Comparison of ENCODE assay signal across 8 mouse cellular contexts in the genomic region with DNA sequence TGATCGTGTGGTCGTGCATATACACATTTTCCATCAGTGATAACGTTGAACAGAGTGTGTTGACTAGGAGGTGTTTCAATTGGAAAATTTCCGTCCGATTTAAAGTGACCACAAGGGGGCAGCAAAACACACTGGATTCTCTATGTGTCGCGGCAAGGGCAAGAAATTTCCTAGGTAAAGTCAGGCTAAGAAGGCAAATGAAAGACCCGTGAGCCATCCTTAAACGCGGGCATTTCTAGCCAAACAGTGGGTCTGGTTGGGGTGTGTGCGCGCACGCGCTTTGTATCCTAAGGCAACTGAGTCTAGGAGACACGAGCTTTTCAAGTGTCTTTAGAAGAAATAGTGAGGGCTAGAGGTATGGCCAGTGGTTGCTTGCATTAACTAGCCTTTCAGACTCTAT.
DNase-seq lines count a peak whose midpoint lies in the region; ATAC-seq and TF ChIP-seq lines count a peak whose summit lies in the region.

No protein-coding gene starts in this region.

- peak; percentile 72 to 73 for DNase-seq in B cell, adult 2 months
- DNase-seq in brain, embryonic 14.5 days (ENCODE audit: low read depth) = peak; percentile 91
- peak; percentile 88 for DNase-seq in kidney, postnatal 0 days (ENCODE audit: low spot score)
- DNase-seq in liver, embryonic 11.5 days (ENCODE audit: low spot score) = peak; percentile 59

- peak; percentile 80 for TF ChIP-seq CTCF in brain, embryonic 14.5 days (IDR thresholded peaks at IDR 0.05; ENCODE audit: borderline replicate concordance, extremely low read depth, insufficient read depth, insufficient read length)
- peak; percentile 92 for TF ChIP-seq CTCF in kidney, postnatal 0 days (IDR thresholded peaks at IDR 0.05; ENCODE audit: low read depth)

- H3K36me3 ChIP-seq in heart, embryonic 12.5 days = no peaks in the 10 kb centered on the region
- H3K36me3 ChIP-seq in kidney, postnatal 0 days (ENCODE audit: insufficient read depth, low read length) = no peaks in the 10 kb centered on the region
- H3K36me3 ChIP-seq in liver, embryonic 11.5 days (ENCODE audit: control insufficient read depth, insufficient read depth, low read length) = no peaks in the 10 kb centered on the region
- H3K36me3 ChIP-seq in myocyte (ENCODE audit: control insufficient read depth, insufficient read depth) = no peaks in the 10 kb centered on the region
- no peaks in the 10 kb centered on the region for H3K36me3 ChIP-seq in stomach, embryonic 14.5 days (ENCODE audit: control insufficient read depth, insufficient read depth, low read length)

- no peaks in the 10 kb centered on the region for H3K79me2 ChIP-seq in myocyte (ENCODE audit: control insufficient read depth, insufficient read depth)

- H3K9ac ChIP-seq in heart, embryonic 12.5 days = no peak overlapping the region
- no peak overlapping the region for H3K9ac ChIP-seq in kidney, postnatal 0 days (ENCODE audit: low read depth, low read length)
- no peak overlapping the region for H3K9ac ChIP-seq in liver, embryonic 11.5 days (ENCODE audit: low read depth, low read length)
- no peak overlapping the region for H3K9ac ChIP-seq in stomach, embryonic 14.5 days (replicated peaks; ENCODE audit: low read depth, low read length)

- no peaks in the 10 kb centered on the region for H3K27me3 ChIP-seq in heart, embryonic 12.5 days (replicated peaks)
- no peaks in the 10 kb centered on the region for H3K27me3 ChIP-seq in kidney, postnatal 0 days (ENCODE audit: insufficient read depth, low read length)
- H3K27me3 ChIP-seq in liver, embryonic 11.5 days (replicated peaks; ENCODE audit: control insufficient read depth, insufficient read depth, low read length) = no peaks in the 10 kb centered on the region
- no peaks in the 10 kb centered on the region for H3K27me3 ChIP-seq in myocyte (ENCODE audit: control insufficient read depth, insufficient read depth, insufficient read length)
- no peaks in the 10 kb centered on the region for H3K27me3 ChIP-seq in stomach, embryonic 14.5 days (ENCODE audit: control insufficient read depth, insufficient read depth, low read length)

- 11% methylated on average over 15 of the region's 15 CpGs for WGBS in heart, embryonic 12.5 days
- 12% methylated on average over 15 of the region's 15 CpGs for WGBS in kidney, postnatal 0 days
- 8% methylated on average over 15 of the region's 15 CpGs for WGBS in liver, embryonic 11.5 days
- 7% methylated on average over 15 of the region's 15 CpGs for WGBS in stomach, embryonic 14.5 days

- H3K4me1 ChIP-seq in heart, embryonic 12.5 days (replicated peaks) = no peaks in the 10 kb centered on the region
- H3K4me1 ChIP-seq in kidney, postnatal 0 days (replicated peaks; ENCODE audit: insufficient read depth, low read length) = no peaks in the 10 kb centered on the region
- H3K4me1 ChIP-seq in liver, embryonic 11.5 days (replicated peaks; ENCODE audit: control insufficient read depth, insufficient read depth, low read length) = no peaks in the 10 kb centered on the region
- no peaks in the 10 kb centered on the region for H3K4me1 ChIP-seq in stomach, embryonic 14.5 days (ENCODE audit: control insufficient read depth, insufficient read depth, low read length)

- H3K4me2 ChIP-seq in heart, embryonic 12.5 days = peak overlapping the region; percentile 66
- peak overlapping the region; percentile 46 for H3K4me2 ChIP-seq in kidney, postnatal 0 days (ENCODE audit: low read length)
- H3K4me2 ChIP-seq in liver, embryonic 11.5 days = peak overlapping the region; percentile 51
- H3K4me2 ChIP-seq in myocyte (ENCODE audit: low read depth) = peak overlapping the region; percentile 76
- peak overlapping the region; percentile 30; the same call in 1 of the 2 replicates for H3K4me2 ChIP-seq in stomach, embryonic 14.5 days (replicated peaks; ENCODE audit: low read depth, low read length)

- no peak overlapping the region for H3K27ac ChIP-seq in heart, embryonic 12.5 days (ENCODE audit: poor library complexity, severe bottlenecking)
- no peak overlapping the region for H3K27ac ChIP-seq in kidney, postnatal 0 days
- H3K27ac ChIP-seq in liver, embryonic 11.5 days (ENCODE audit: low read depth, low read length) = no peak overlapping the region
- H3K27ac ChIP-seq in stomach, embryonic 14.5 days (ENCODE audit: low read length) = no peak overlapping the region

- H3K9me3 ChIP-seq in heart, embryonic 12.5 days (replicated peaks) = peaks cover 9% of the 10 kb centered on the region
- no peaks in the 10 kb centered on the region for H3K9me3 ChIP-seq in kidney, postnatal 0 days (replicated peaks; ENCODE audit: low read length)
- no peaks in the 10 kb centered on the region for H3K9me3 ChIP-seq in liver, embryonic 11.5 days (ENCODE audit: control insufficient read depth, low read length)
- no peaks in the 10 kb centered on the region for H3K9me3 ChIP-seq in stomach, embryonic 14.5 days (ENCODE audit: control insufficient read depth, low read depth, low read length)

- peak; percentile 78 for ATAC-seq in erythroblast, adult 5-6 weeks (replicated peaks; ENCODE audit: low FRiP score, poor library complexity, severe bottlenecking)
- no peak for ATAC-seq in heart, embryonic 12.5 days (ENCODE audit: insufficient number of reproducible peaks, low FRiP score)
- no peak for ATAC-seq in kidney, postnatal 0 days (replicated peaks; ENCODE audit: low FRiP score, low read depth)
- peak; percentile 62 for ATAC-seq in liver, embryonic 11.5 days (replicated peaks; ENCODE audit: low FRiP score)
- ATAC-seq in stomach, embryonic 14.5 days (ENCODE audit: insufficient number of reproducible peaks, insufficient read depth, low FRiP score, low read depth) = no peak

- no peak for TF ChIP-seq POLR2A in brain, embryonic 14.5 days (IDR thresholded peaks at IDR 0.05; ENCODE audit: borderline replicate concordance, extremely low read depth, insufficient read depth, insufficient read length, poor library complexity, severe bottlenecking)
- no peak for TF ChIP-seq POLR2A in myocyte (IDR thresholded peaks at IDR 0.05; ENCODE audit: insufficient read length, low read depth)

- H3K4me3 ChIP-seq in heart, embryonic 12.5 days = peak overlapping the region; percentile 30
- no peak overlapping the region for H3K4me3 ChIP-seq in kidney, postnatal 0 days (replicated peaks; ENCODE audit: low read depth, low read length)
- H3K4me3 ChIP-seq in liver, embryonic 11.5 days (ENCODE audit: low read depth, low read length) = no peak overlapping the region
- H3K4me3 ChIP-seq in myocyte = no peak overlapping the region
- H3K4me3 ChIP-seq in stomach, embryonic 14.5 days (ENCODE audit: low read depth, low read length) = no peak overlapping the region; the same call in 1 of the 2 replicates

- no peak overlapping the region for H3ac ChIP-seq in myocyte (ENCODE audit: control insufficient read depth, insufficient read length)

TF ChIP-seq in myocyte, 11 proteins besides CTCF, POLR2A, EP300 and RAD21:
- TF ChIP-seq REST (IDR thresholded peaks at IDR 0.05; ENCODE audit: insufficient read depth, insufficient read length) (no peak), USF1 (IDR thresholded peaks at IDR 0.05; ENCODE audit: low read depth) (no peak), E2F4 (IDR thresholded peaks at IDR 0.05; ENCODE audit: insufficient read depth) (no peak), CEBPB (IDR thresholded peaks at IDR 0.05; ENCODE audit: insufficient read depth, poor library complexity, severe bottlenecking) (no peak), TCF12 (IDR thresholded peaks at IDR 0.05; ENCODE audit: insufficient read depth, poor library complexity, severe bottlenecking) (no peak), TCF3 (IDR thresholded peaks at IDR 0.05; ENCODE audit: insufficient read length, low read depth) (no peak), MAX (IDR thresholded peaks at IDR 0.05; ENCODE audit: low read depth) (no peak), MYOD1 (IDR thresholded peaks at IDR 0.05; ENCODE audit: control insufficient read depth in 1 of 3, insufficient read length in 2 of 3, low read depth in 2 of 3) (no peak), MYOG (IDR thresholded peaks at IDR 0.05; ENCODE audit: control insufficient read depth in 1 of 3, insufficient read depth in 1 of 3, insufficient read length in 2 of 3, low read depth in 2 of 3) (no peak)

Comparison
In these comparisons a context has a peak if more than half of its experiments do, and no peak if none do; other contexts are left out.
1. ATAC-seq: peak in erythroblast, adult 5-6 weeks (single experiment) and liver, embryonic 11.5 days (single experiment); none in heart, embryonic 12.5 days (single experiment), kidney, postnatal 0 days (single experiment) and stomach, embryonic 14.5 days (single experiment).
2. Peak in every context shown above with its lines, with median percentiles within 50 percentile points of each other: DNase-seq and H3K4me2 ChIP-seq.